Mouse (Mus musculus) erythroblast, embryonic 14.5 days (primary cell): Measurements from ENCODE around the gene Cts7.

ENCODE experiments used
- GATA1 ChIP-seq: IDR thresholded peaks from 2 replicates; pipeline ENCODE4 v1.6.1; 2012; ENCODE audit warnings: low read length, inconsistent platforms, mixed read lengths
- TAL1 ChIP-seq: IDR thresholded peaks from 3 replicates; pipeline ENCODE4 v1.6.1; 2012; ENCODE audit warnings: low read length, inconsistent platforms, mixed read lengths

GRCm38 (mm10) chr13:61358097-61358496 is at the start of gene Cts7:
- no peak for TF ChIP-seq GATA1
- TF ChIP-seq TAL1 = no peak
